Mouse (Mus musculus) kidney, adult 11 months (tissue): ENCODE data around the gene Axdnd1.
"Not testable (repeated sequence)": the region's sequence is repeated elsewhere in the genome, so short reads cannot be mapped to it uniquely, and the experiment has no call there.

Experiments
- DNase-seq: peaks from one replicate; pipeline ENCODE4 v3.0.0; 2022

Axdnd1 gene

GRCm38 (mm10) chr1:156437016-156437708 lies 16.2 kb upstream of the Axdnd1 start:
- DNase-seq: no peak

GRCm38 (mm10) chr1:156433497-156433896 lies 12.5 kb upstream of the Axdnd1 start:
- no peak for DNase-seq

GRCm38 (mm10) chr1:156432498-156432897 lies 11.5 kb upstream of the Axdnd1 start:
- DNase-seq: no peak

GRCm38 (mm10) chr1:156428434-156428833 lies 7.5 kb upstream of the Axdnd1 start:
- no peak for DNase-seq

GRCm38 (mm10) chr1:156425746-156426145 lies 4.8 kb upstream of the Axdnd1 start:
- no peak for DNase-seq

GRCm38 (mm10) chr1:156424054-156424453 lies 3.1 kb upstream of the Axdnd1 start:
- DNase-seq: no peak

- DNase-seq: no peak
Observed at GRCm38 (mm10) chr1:156423493-156423892, 2.5 kb upstream of the Axdnd1 start.

GRCm38 (mm10) chr1:156422856-156423255 lies 1.9 kb upstream of the Axdnd1 start:
- DNase-seq: no peak

- DNase-seq: peak; percentile 18
Observed at GRCm38 (mm10) chr1:156418170-156418569, 2.8 kb downstream of the Axdnd1 start.

GRCm38 (mm10) chr1:156408521-156408920 lies 12.4 kb downstream of the Axdnd1 start:
- DNase-seq: no peak

- no peak for DNase-seq
Observed at GRCm38 (mm10) chr1:156408004-156408403, 13.0 kb downstream of the Axdnd1 start.

- no peak for DNase-seq
Observed at GRCm38 (mm10) chr1:156403251-156403650, 17.7 kb downstream of the Axdnd1 start.

GRCm38 (mm10) chr1:156402491-156402890 lies 18.5 kb downstream of the Axdnd1 start:
- peak; percentile 21 for DNase-seq

- DNase-seq: not testable (repeated sequence)
Observed at GRCm38 (mm10) chr1:156400159-156400558, 20.8 kb downstream of the Axdnd1 start.

- no peak for DNase-seq
Observed at GRCm38 (mm10) chr1:156393148-156393547, 27.8 kb downstream of the Axdnd1 start.

GRCm38 (mm10) chr1:156386880-156387279 lies 34.1 kb downstream of the Axdnd1 start:
- no peak for DNase-seq

- no peak for DNase-seq
Observed at GRCm38 (mm10) chr1:156386232-156386631, 34.7 kb downstream of the Axdnd1 start.

GRCm38 (mm10) chr1:156381217-156381616 lies 39.7 kb downstream of the Axdnd1 start:
- no peak for DNase-seq

GRCm38 (mm10) chr1:156365740-156366139 lies 55.2 kb downstream of the Axdnd1 start, which contains the start of gene Gm2000:
Gm2000 (plus strand) TSS chr1:156366040.
- no peak for DNase-seq

- peak; percentile 57 for DNase-seq
Observed at GRCm38 (mm10) chr1:156352466-156352865, 68.5 kb downstream of the Axdnd1 start.

- no peak for DNase-seq
Observed at GRCm38 (mm10) chr1:156350441-156350840, 70.5 kb downstream of the Axdnd1 start.

GRCm38 (mm10) chr1:156349031-156349430 lies 71.9 kb downstream of the Axdnd1 start:
- DNase-seq: no peak

- no peak for DNase-seq
Observed at GRCm38 (mm10) chr1:156345633-156346032, 75.3 kb downstream of the Axdnd1 start.

- no peak for DNase-seq
Observed at GRCm38 (mm10) chr1:156344433-156344832, 76.5 kb downstream of the Axdnd1 start.

GRCm38 (mm10) chr1:156340847-156341246 lies 80.1 kb downstream of the Axdnd1 start:
- DNase-seq: no peak
